In the genomic region with DNA sequence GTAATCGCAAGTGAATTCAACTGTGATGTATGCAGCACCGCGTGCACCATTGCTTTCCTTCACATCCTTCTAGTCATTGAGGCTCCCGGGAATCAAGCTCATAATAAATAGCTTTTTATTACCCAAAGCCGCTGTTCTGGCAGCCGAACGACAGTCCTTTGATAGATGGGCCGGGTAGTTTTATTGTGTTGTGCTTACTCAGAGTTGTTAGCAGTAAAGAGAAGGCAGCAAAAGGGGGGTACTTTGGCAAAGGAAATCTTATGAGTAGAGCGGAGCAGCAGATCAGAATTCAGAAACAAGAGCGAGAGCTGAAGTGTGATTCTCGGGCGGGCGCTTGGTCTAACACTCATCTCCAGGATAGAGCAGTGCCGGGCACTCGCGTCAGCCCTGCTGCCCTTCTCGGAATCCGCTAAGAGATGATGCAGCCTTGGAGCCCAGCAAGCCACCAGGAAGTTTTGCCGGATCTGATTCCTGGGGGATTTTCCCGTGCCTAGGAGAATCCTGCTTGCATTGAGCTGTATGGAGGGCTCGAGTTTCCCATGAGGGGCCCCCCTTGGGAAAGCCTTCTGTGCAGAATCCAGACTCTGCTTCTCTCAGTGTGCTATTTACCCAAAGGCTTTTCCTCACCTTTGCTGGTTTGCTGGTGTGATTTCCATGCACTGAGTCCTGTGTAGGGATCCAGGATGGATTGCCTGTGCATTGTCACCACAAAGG, we compare ENCODE assay signal across 8 mouse cellular contexts.
DNase-seq lines count a peak whose midpoint lies in the region; ATAC-seq lines count a peak whose summit lies in the region.

No protein-coding gene starts in this region.

- ATAC-seq in kidney, embryonic 15.5 days (replicated peaks; ENCODE audit: low FRiP score): peak; percentile 86
- ATAC-seq in midbrain, embryonic 15.5 days (replicated peaks): peak; percentile 93
- no peak for ATAC-seq in erythroid progenitor cell, adult 5-6 weeks (replicated peaks; ENCODE audit: low FRiP score, poor library complexity, severe bottlenecking)

- no peak for DNase-seq in kidney, postnatal 14 days
- peak; percentile 49 to 54 for DNase-seq in cerebellum, postnatal 25 days
- DNase-seq in frontal cortex, postnatal 14 days (ENCODE audit: low spot score in 2 of 2): peak; percentile 26 to 44
- peak; percentile 37 to 50 for DNase-seq in left cerebral cortex, adult 18-20 months (ENCODE audit: low spot score in 2 of 2)
- no peak for DNase-seq in urinary bladder, postnatal 4 days (ENCODE audit: low spot score in 2 of 2)

- H3K27ac ChIP-seq in kidney, embryonic 15.5 days: no peak overlapping the region
- peak overlapping the region; percentile 84 for H3K27ac ChIP-seq in midbrain, embryonic 15.5 days

- peaks cover 16% of the 10 kb centered on the region; the same call in 1 of the 2 replicates for H3K27me3 ChIP-seq in kidney, embryonic 15.5 days
- no peaks in the 10 kb centered on the region for H3K27me3 ChIP-seq in midbrain, embryonic 15.5 days (replicated peaks)

- H3K4me2 ChIP-seq in kidney, embryonic 15.5 days: peak overlapping the region; percentile 71
- peak overlapping the region; percentile 90 for H3K4me2 ChIP-seq in midbrain, embryonic 15.5 days

- 0 out of 2 replicates have a peak overlapping the region, but pooled peaks have one; percentile 12 for H3K9ac ChIP-seq in kidney, embryonic 15.5 days
- H3K9ac ChIP-seq in midbrain, embryonic 15.5 days: peak overlapping the region; percentile 58

- under 1% methylated on average over 21 of the region's 21 CpGs for WGBS in kidney, embryonic 15.5 days
- WGBS in midbrain, embryonic 15.5 days: 1% methylated on average over 21 of the region's 21 CpGs

- no peaks in the 10 kb centered on the region for H3K36me3 ChIP-seq in kidney, embryonic 15.5 days
- H3K36me3 ChIP-seq in midbrain, embryonic 15.5 days (replicated peaks): no peaks in the 10 kb centered on the region

- H3K4me1 ChIP-seq in kidney, embryonic 15.5 days: peaks cover 15% of the 10 kb centered on the region
- H3K4me1 ChIP-seq in midbrain, embryonic 15.5 days: peaks cover 15% of the 10 kb centered on the region; the same call in 1 of the 2 replicates

- peak overlapping the region; percentile 39 for H3K4me3 ChIP-seq in kidney, embryonic 15.5 days (replicated peaks)
- peak overlapping the region; percentile 51 for H3K4me3 ChIP-seq in midbrain, embryonic 15.5 days

- no peaks in the 10 kb centered on the region for H3K9me3 ChIP-seq in kidney, embryonic 15.5 days (replicated peaks)
- no peaks in the 10 kb centered on the region for H3K9me3 ChIP-seq in midbrain, embryonic 15.5 days

Comparison
In these comparisons a context has a peak if more than half of its experiments do, and no peak if none do; other contexts are left out.
1. DNase-seq: peak in cerebellum, postnatal 25 days (2 of 2), frontal cortex, postnatal 14 days (2 of 2) and left cerebral cortex, adult 18-20 months (2 of 2); none in kidney, postnatal 14 days (single experiment) and urinary bladder, postnatal 4 days (0 of 2).